Mouse (Mus musculus): ENCODE results near the gene Pax5. TPM values are rescaled to one million over a fixed set of nuclear protein-coding genes. Genes with fewer than 3 reads are reported as not detected.

Pax5 gene
- polyA plus RNA-seq, 1 experiment from 2014 or later: not detected

GRCm38 (mm10) chr4:44498156-44498555 lies 212.1 kb downstream of the Pax5 start:
- 78% methylated on average over 5 of the region's 5 CpGs for WGBS
- H3K27me3 ChIP-seq (ENCODE audit: control insufficient read depth, insufficient read depth, low read length): no peaks in the 10 kb centered on the region
- H3K27ac ChIP-seq (replicated peaks; ENCODE audit: low read depth, low read length): no peak overlapping the region
- H3K4me3 ChIP-seq (ENCODE audit: low read depth, low read length): no peak overlapping the region
- H3K4me1 ChIP-seq (ENCODE audit: control insufficient read depth, insufficient read depth, low read length): no peaks in the 10 kb centered on the region
- no peak overlapping the region for H3K9ac ChIP-seq (ENCODE audit: low read length)
- ATAC-seq (ENCODE audit: insufficient number of reproducible peaks, low FRiP score, low TSS enrichment, low read depth) (no peak), DNase-seq (ENCODE audit: low spot score) (no peak)
- H3K9me3 ChIP-seq (ENCODE audit: control insufficient read depth, low read length): no peaks in the 10 kb centered on the region
- no peak overlapping the region for H3K4me2 ChIP-seq (ENCODE audit: low read depth, severe bottlenecking)
- no peaks in the 10 kb centered on the region for H3K36me3 ChIP-seq (ENCODE audit: control insufficient read depth, insufficient read depth, low read length)

- WGBS: 81% methylated on average over 2 of the region's 2 CpGs
Observed at GRCm38 (mm10) chr4:44495836-44496235, 214.5 kb downstream of the Pax5 start.

GRCm38 (mm10) chr4:44493756-44494155 lies 216.5 kb downstream of the Pax5 start:
- ATAC-seq (ENCODE audit: insufficient number of reproducible peaks, low FRiP score, low TSS enrichment, low read depth): no peak
- no peak overlapping the region for H3K9ac ChIP-seq (ENCODE audit: low read length)

More at GRCm38 (mm10) chr4:44495836-44496235, 214.5 kb downstream of the Pax5 start:
- Histone ChIP-seq H3K4me2 (ENCODE audit: low read depth, severe bottlenecking) (no peak overlapping the region), H3K36me3 (ENCODE audit: control insufficient read depth, insufficient read depth, low read length) (no peaks in the 10 kb centered on the region), H3K27ac (replicated peaks; ENCODE audit: low read depth, low read length) (no peak overlapping the region), H3K9ac (ENCODE audit: low read length) (no peak overlapping the region), H3K9me3 (ENCODE audit: control insufficient read depth, low read length) (no peaks in the 10 kb centered on the region), H3K4me3 (ENCODE audit: low read depth, low read length) (no peak overlapping the region), H3K4me1 (ENCODE audit: control insufficient read depth, insufficient read depth, low read length) (no peaks in the 10 kb centered on the region), H3K27me3 (ENCODE audit: control insufficient read depth, insufficient read depth, low read length) (no peaks in the 10 kb centered on the region)
- ATAC-seq (ENCODE audit: insufficient number of reproducible peaks, low FRiP score, low TSS enrichment, low read depth) (no peak), DNase-seq (ENCODE audit: low spot score) (no peak)

GRCm38 (mm10) chr4:44490872-44491271 lies 219.4 kb downstream of the Pax5 start:
- Histone ChIP-seq H3K27me3 (ENCODE audit: control insufficient read depth, insufficient read depth, low read length) (no peaks in the 10 kb centered on the region), H3K27ac (replicated peaks; ENCODE audit: low read depth, low read length) (no peak overlapping the region), H3K9ac (ENCODE audit: low read length) (no peak overlapping the region), H3K4me1 (ENCODE audit: control insufficient read depth, insufficient read depth, low read length) (no peaks in the 10 kb centered on the region), H3K4me3 (ENCODE audit: low read depth, low read length) (no peak overlapping the region), H3K4me2 (ENCODE audit: low read depth, severe bottlenecking) (no peak overlapping the region), H3K9me3 (ENCODE audit: control insufficient read depth, low read length) (no peaks in the 10 kb centered on the region), H3K36me3 (ENCODE audit: control insufficient read depth, insufficient read depth, low read length) (no peaks in the 10 kb centered on the region)
- no peak for DNase-seq (ENCODE audit: low spot score)
- no peak for ATAC-seq (ENCODE audit: insufficient number of reproducible peaks, low FRiP score, low TSS enrichment, low read depth)
- 57% methylated on average over 6 of the region's 6 CpGs for WGBS

More at GRCm38 (mm10) chr4:44493756-44494155, 216.5 kb downstream of the Pax5 start:
- H3K4me1 ChIP-seq (ENCODE audit: control insufficient read depth, insufficient read depth, low read length): no peaks in the 10 kb centered on the region
- H3K36me3 ChIP-seq (ENCODE audit: control insufficient read depth, insufficient read depth, low read length): no peaks in the 10 kb centered on the region
- H3K27me3 ChIP-seq (ENCODE audit: control insufficient read depth, insufficient read depth, low read length): no peaks in the 10 kb centered on the region
- 74% methylated on average over 6 of the region's 6 CpGs for WGBS
- no peak for DNase-seq (ENCODE audit: low spot score)
- H3K9me3 ChIP-seq (ENCODE audit: control insufficient read depth, low read length): no peaks in the 10 kb centered on the region
- H3K27ac ChIP-seq (replicated peaks; ENCODE audit: low read depth, low read length): no peak overlapping the region
- no peak overlapping the region for H3K4me2 ChIP-seq (ENCODE audit: low read depth, severe bottlenecking)
- H3K4me3 ChIP-seq (ENCODE audit: low read depth, low read length): no peak overlapping the region

- Histone ChIP-seq H3K4me2 (ENCODE audit: low read depth, severe bottlenecking) (no peak overlapping the region), H3K36me3 (ENCODE audit: control insufficient read depth, insufficient read depth, low read length) (no peaks in the 10 kb centered on the region), H3K27ac (replicated peaks; ENCODE audit: low read depth, low read length) (no peak overlapping the region), H3K27me3 (ENCODE audit: control insufficient read depth, insufficient read depth, low read length) (no peaks in the 10 kb centered on the region), H3K4me1 (ENCODE audit: control insufficient read depth, insufficient read depth, low read length) (no peaks in the 10 kb centered on the region), H3K9me3 (ENCODE audit: control insufficient read depth, low read length) (no peaks in the 10 kb centered on the region), H3K4me3 (ENCODE audit: low read depth, low read length) (no peak overlapping the region), H3K9ac (ENCODE audit: low read length) (no peak overlapping the region)
- 69% methylated on average over 8 of the region's 8 CpGs for WGBS
- ATAC-seq (ENCODE audit: insufficient number of reproducible peaks, low FRiP score, low TSS enrichment, low read depth) (no peak), DNase-seq (ENCODE audit: low spot score) (no peak)
Observed at GRCm38 (mm10) chr4:44488702-44489101, 221.6 kb downstream of the Pax5 start.

GRCm38 (mm10) chr4:44488219-44488618 lies 222.1 kb downstream of the Pax5 start:
- Histone ChIP-seq H3K4me2 (ENCODE audit: low read depth, severe bottlenecking) (no peak overlapping the region), H3K4me1 (ENCODE audit: control insufficient read depth, insufficient read depth, low read length) (no peaks in the 10 kb centered on the region), H3K27me3 (ENCODE audit: control insufficient read depth, insufficient read depth, low read length) (no peaks in the 10 kb centered on the region), H3K9ac (ENCODE audit: low read length) (no peak overlapping the region), H3K9me3 (ENCODE audit: control insufficient read depth, low read length) (no peaks in the 10 kb centered on the region), H3K27ac (replicated peaks; ENCODE audit: low read depth, low read length) (no peak overlapping the region), H3K4me3 (ENCODE audit: low read depth, low read length) (no peak overlapping the region), H3K36me3 (ENCODE audit: control insufficient read depth, insufficient read depth, low read length) (no peaks in the 10 kb centered on the region)
- 78% methylated on average over 8 of the region's 8 CpGs for WGBS
- ATAC-seq (ENCODE audit: insufficient number of reproducible peaks, low FRiP score, low TSS enrichment, low read depth): no peak
- DNase-seq (ENCODE audit: low spot score): no peak

- Histone ChIP-seq H3K27ac (replicated peaks; ENCODE audit: low read depth, low read length) (no peak overlapping the region), H3K27me3 (ENCODE audit: control insufficient read depth, insufficient read depth, low read length) (no peaks in the 10 kb centered on the region), H3K9me3 (ENCODE audit: control insufficient read depth, low read length) (no peaks in the 10 kb centered on the region), H3K9ac (ENCODE audit: low read length) (no peak overlapping the region), H3K36me3 (ENCODE audit: control insufficient read depth, insufficient read depth, low read length) (no peaks in the 10 kb centered on the region), H3K4me1 (ENCODE audit: control insufficient read depth, insufficient read depth, low read length) (no peaks in the 10 kb centered on the region), H3K4me2 (ENCODE audit: low read depth, severe bottlenecking) (no peak overlapping the region), H3K4me3 (ENCODE audit: low read depth, low read length) (no peak overlapping the region)
- WGBS: 87% methylated on average over 9 of the region's 9 CpGs
- DNase-seq (ENCODE audit: low spot score): no peak
- ATAC-seq (ENCODE audit: insufficient number of reproducible peaks, low FRiP score, low TSS enrichment, low read depth): no peak
Observed at GRCm38 (mm10) chr4:44482851-44483250, 227.4 kb downstream of the Pax5 start.

GRCm38 (mm10) chr4:44479755-44480154 lies 230.5 kb downstream of the Pax5 start:
- Histone ChIP-seq H3K36me3 (ENCODE audit: control insufficient read depth, insufficient read depth, low read length) (no peaks in the 10 kb centered on the region), H3K4me1 (ENCODE audit: control insufficient read depth, insufficient read depth, low read length) (no peaks in the 10 kb centered on the region), H3K9ac (ENCODE audit: low read length) (no peak overlapping the region), H3K27ac (replicated peaks; ENCODE audit: low read depth, low read length) (no peak overlapping the region), H3K9me3 (ENCODE audit: control insufficient read depth, low read length) (no peaks in the 10 kb centered on the region), H3K4me2 (ENCODE audit: low read depth, severe bottlenecking) (no peak overlapping the region), H3K27me3 (ENCODE audit: control insufficient read depth, insufficient read depth, low read length) (no peaks in the 10 kb centered on the region), H3K4me3 (ENCODE audit: low read depth, low read length) (no peak overlapping the region)
- ATAC-seq (ENCODE audit: insufficient number of reproducible peaks, low FRiP score, low TSS enrichment, low read depth) (no peak), DNase-seq (ENCODE audit: low spot score) (no peak)
- WGBS: 97% methylated on average over 1 of the region's 1 CpGs

Measured in limb, embryonic 11.5 days (tissue).